Mouse (Mus musculus) frontal cortex, postnatal 10 days (tissue): ENCODE data around the gene Gps2.
"Not testable (repeated sequence)": the region's sequence is repeated elsewhere in the genome, so short reads cannot be mapped to it uniquely, and the experiment has no call there.

Experiments
- DNase-seq, 2 experiments: peaks; one replicate each; pipeline ENCODE4 v3.0.0; 2022; ENCODE audit warnings: low spot score in 2 of 2, mixed read lengths in 1 of 2

The Gps2 gene

GRCm38 (mm10) chr11:69936714-69937347 is 23.1 kb downstream of the Gps2 start:
- DNase-seq: no peak

GRCm38 (mm10) chr11:69937385-69937784 is 23.7 kb downstream of the Gps2 start:
- DNase-seq: no peak

GRCm38 (mm10) chr11:69937834-69938233 is 24.1 kb downstream of the Gps2 start:
- no peak for DNase-seq

- DNase-seq: no peak
These were observed 24.8 kb downstream of the Gps2 start for GRCm38 (mm10) chr11:69938401-69938979.

GRCm38 (mm10) chr11:69939181-69939580 is 25.5 kb downstream of the Gps2 start:
- no peak for DNase-seq

GRCm38 (mm10) chr11:69939731-69940130 is 26.0 kb downstream of the Gps2 start:
- no peak for DNase-seq

- DNase-seq: no peak
These were observed 27.3 kb downstream of the Gps2 start for GRCm38 (mm10) chr11:69940962-69941361.

- no peak for DNase-seq
These were observed 31.5 kb downstream of the Gps2 start for GRCm38 (mm10) chr11:69945216-69945615.

- no peak for DNase-seq
These were observed 32.6 kb downstream of the Gps2 start for GRCm38 (mm10) chr11:69945997-69946891.

GRCm38 (mm10) chr11:69947337-69948065 is 33.8 kb downstream of the Gps2 start:
- DNase-seq: no peak

GRCm38 (mm10) chr11:69948066-69948762 is 34.5 kb downstream of the Gps2 start, which contains the start of gene Slc2a4:
TSS of gene Slc2a4 (minus strand) at chr11:69948188.
- DNase-seq: peak; percentile 78 to 79

- peak in 1 of 2 experiments; percentile 69 for DNase-seq
These were observed 35.1 kb downstream of the Gps2 start for GRCm38 (mm10) chr11:69948763-69949150.

- DNase-seq: no peak
These were observed 37.2 kb downstream of the Gps2 start for GRCm38 (mm10) chr11:69950807-69951459.

- no peak for DNase-seq
These were observed 38.6 kb downstream of the Gps2 start for GRCm38 (mm10) chr11:69952274-69952673.

- DNase-seq: no peak
These were observed 39.7 kb downstream of the Gps2 start for GRCm38 (mm10) chr11:69953267-69953915.

- not testable (repeated sequence) for DNase-seq
These were observed 41.9 kb downstream of the Gps2 start for GRCm38 (mm10) chr11:69955618-69956017.

GRCm38 (mm10) chr11:69956218-69956617 is 42.5 kb downstream of the Gps2 start:
- DNase-seq: no peak

- DNase-seq: no peak
These were observed 46.9 kb downstream of the Gps2 start for GRCm38 (mm10) chr11:69960616-69961015.

GRCm38 (mm10) chr11:69961841-69962240 is 48.2 kb downstream of the Gps2 start:
- DNase-seq: no peak

GRCm38 (mm10) chr11:69964650-69965270 is 51.1 kb downstream of the Gps2 start, which contains the start of gene Cldn7:
TSS of gene Cldn7 (plus strand) at chr11:69964779.
- DNase-seq: no peak
